Mouse (Mus musculus) hindbrain, embryonic 11.5 days (tissue): ENCODE measurements around the gene Wdr38. TPM values are rescaled to one million over a fixed set of nuclear protein-coding genes. Genes with fewer than 3 reads are reported as not detected.

Experiments
- ATAC-seq: fragments of 200-750 bp; cut with Nextera tagmentation; 2 replicates; pipeline ENCODE4 v1.8.0; 2017; ENCODE audit warnings: mild to moderate bottlenecking, moderate TSS enrichment, moderate library complexity; ENCODE audit not compliant: low FRiP score
- DNase-seq: peaks from one replicate; pipeline ENCODE4 v3.0.0-alpha.2; 2015; ENCODE audit warnings: low spot score
- H3K27ac ChIP-seq: fragments of 300-500 bp; sonication (generic); 2 replicates; pipeline ENCODE4 v1.5.1; 2014; ENCODE audit warnings: mild to moderate bottlenecking, low read depth, low read length
- H3K27me3 ChIP-seq: fragments of 300-500 bp; sonication (generic); 2 replicates; pipeline ENCODE4 v1.6.1; 2014; ENCODE audit warnings: mild to moderate bottlenecking, low read length, moderate library complexity, mixed read lengths; ENCODE audit not compliant: control insufficient read depth, insufficient read depth
- H3K36me3 ChIP-seq: fragments of 300-500 bp; sonication (generic); 2 replicates; pipeline ENCODE4 v1.6.1; 2014; ENCODE audit warnings: mild to moderate bottlenecking, low read length, moderate library complexity, mixed read lengths; ENCODE audit not compliant: control insufficient read depth, insufficient read depth
- H3K4me1 ChIP-seq: fragments of 300-500 bp; sonication (generic); replicated peaks from 2 replicates; pipeline ENCODE4 v1.6.1; 2014; ENCODE audit warnings: low read length, mixed read lengths; ENCODE audit not compliant: control insufficient read depth, insufficient read depth
- H3K4me2 ChIP-seq: fragments of 300-500 bp; sonication (generic); replicated peaks from 2 replicates; pipeline ENCODE4 v1.6.1; 2014; ENCODE audit warnings: mild to moderate bottlenecking, low read depth, low read length
- H3K4me3 ChIP-seq: fragments of 300-500 bp; sonication (generic); 2 replicates; pipeline ENCODE4 v1.5.1; 2014; ENCODE audit warnings: low read depth, low read length
- H3K9ac ChIP-seq: fragments of 300-500 bp; sonication (generic); 2 replicates; pipeline ENCODE4 v1.6.1; 2014; ENCODE audit warnings: low read depth, low read length
- H3K9me3 ChIP-seq: fragments of 300-500 bp; sonication (generic); 2 replicates; pipeline ENCODE4 v1.6.1; 2016; ENCODE audit warnings: low read length; ENCODE audit not compliant: control insufficient read depth
- WGBS: fragments of 180-500 bp; shearing (Covaris S2); extraction: QIAGEN DNeasy Blood & Tissue Kit; methylation state at CpG from one replicate; pipeline ENCODE4 v1.1.7; 2014; 5-methylcytosine and 5-hydroxymethylcytosine counted together
- polyA plus RNA-seq: library from polyadenylated mRNA; unstranded; fragments of >200 nt; fragmentation: Nextera tagmentation; extraction: Ambion mirVana; gene quantifications from 2 replicates; pipeline ENCODE4 v1.2.1, GENCODE M21; 2014

Wdr38 gene
- 1.5 and 1.8 TPM in 2 replicates for polyA plus RNA-seq

DNA sequence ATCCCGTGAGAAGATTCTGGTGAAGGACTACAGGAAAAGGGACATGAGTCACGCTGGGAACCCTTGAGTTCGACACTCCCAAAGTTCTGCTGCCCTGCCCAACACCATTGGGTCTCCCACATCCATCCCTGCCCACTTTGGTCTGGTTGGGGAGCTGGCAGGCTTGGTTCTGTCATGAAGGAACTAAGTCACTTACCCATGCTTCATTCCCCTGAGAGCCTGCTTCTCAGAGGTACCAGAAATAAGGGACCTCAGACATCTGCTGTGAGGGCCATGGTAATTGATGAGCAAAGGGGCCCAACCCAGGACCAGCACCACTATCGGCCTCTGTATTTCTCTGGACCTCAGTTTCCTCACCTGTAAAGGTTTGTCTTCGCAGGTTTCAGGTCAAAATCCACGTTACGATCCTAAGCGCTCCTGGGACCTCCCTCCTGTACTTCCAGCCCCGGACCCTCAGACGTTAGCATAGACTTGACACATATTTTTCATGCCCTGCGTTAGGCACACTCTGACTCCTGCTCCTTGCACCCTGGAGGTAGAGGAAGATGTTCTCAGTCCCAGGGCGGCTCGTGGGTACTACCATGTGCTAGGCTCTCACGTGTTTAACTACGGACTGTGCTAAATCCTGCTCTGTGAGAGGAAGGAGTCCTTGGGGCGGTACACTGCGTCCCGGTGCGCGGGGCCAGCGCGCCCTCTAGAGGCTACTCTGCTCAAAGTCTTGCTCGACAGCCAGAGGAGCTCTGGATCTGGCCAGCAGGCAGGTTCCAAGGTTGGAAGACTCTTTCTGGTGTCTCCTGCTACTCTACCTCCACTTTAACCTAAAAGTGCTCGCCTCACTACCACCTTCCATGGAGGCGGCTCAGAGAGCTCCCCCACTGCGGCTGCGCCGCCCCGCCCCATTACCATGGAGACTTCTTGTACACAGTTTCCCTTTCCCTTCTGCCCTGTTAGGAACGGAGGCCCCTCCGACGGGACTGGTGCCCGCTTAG, at the start of gene Wdr38:
Wdr38 (plus strand) TSS at position 91 of the 989 bp plus-strand sequence.
- Histone ChIP-seq H3K36me3 (peaks cover 10% of the 10 kb centered on the region; the same call in 1 of the 2 replicates), H3K4me3 (peak within 1 kb of the TSS; percentile 25), H3K27me3 (no peaks in the 10 kb centered on the region), H3K9me3 (no peaks in the 10 kb centered on the region), H3K27ac (no peak within 1 kb of the TSS), H3K4me1 (peaks cover 3% of the 10 kb centered on the region; the same call in 1 of the 2 replicates), H3K4me2 (peak within 1 kb of the TSS; percentile 38), H3K9ac (peak within 1 kb of the TSS; percentile 34; the same call in 1 of the 2 replicates)
- ATAC-seq: peak; percentile 89
- DNase-seq: peak; percentile 92
- 15% methylated on average over 33 of the region's 33 CpGs for WGBS

DNA sequence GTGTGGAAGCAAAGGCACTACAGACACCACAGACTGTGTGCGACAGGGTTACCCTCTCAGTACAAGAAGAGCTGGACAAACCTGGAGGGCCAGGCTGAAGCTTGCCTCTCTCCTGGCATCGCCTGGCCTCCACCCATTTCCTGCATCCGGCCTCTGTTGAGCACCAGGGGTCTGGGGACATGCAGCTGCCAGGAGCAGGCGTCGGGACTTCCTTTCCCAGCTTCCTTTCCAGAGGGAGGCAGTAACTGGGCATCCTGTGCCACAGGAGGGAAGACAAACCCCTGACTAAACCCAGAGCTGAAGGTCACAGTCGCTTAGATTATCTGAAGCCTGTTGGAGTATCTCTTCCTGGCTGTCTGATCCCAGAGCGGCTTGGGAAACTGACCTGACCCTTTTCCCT, 49.7 kb upstream of the Wdr38 start:
- DNase-seq (no peak), ATAC-seq (no peak)
- no peak overlapping the region for H3K4me2 ChIP-seq
- no peaks in the 10 kb centered on the region for H3K27me3 ChIP-seq
- no peak overlapping the region for H3K9ac ChIP-seq
- H3K4me1 ChIP-seq: no peaks in the 10 kb centered on the region
- 71% methylated on average over 7 of the region's 7 CpGs for WGBS
- H3K36me3 ChIP-seq: no peaks in the 10 kb centered on the region
- H3K9me3 ChIP-seq: no peaks in the 10 kb centered on the region
- H3K4me3 ChIP-seq: no peak overlapping the region
- no peak overlapping the region for H3K27ac ChIP-seq

DNA sequence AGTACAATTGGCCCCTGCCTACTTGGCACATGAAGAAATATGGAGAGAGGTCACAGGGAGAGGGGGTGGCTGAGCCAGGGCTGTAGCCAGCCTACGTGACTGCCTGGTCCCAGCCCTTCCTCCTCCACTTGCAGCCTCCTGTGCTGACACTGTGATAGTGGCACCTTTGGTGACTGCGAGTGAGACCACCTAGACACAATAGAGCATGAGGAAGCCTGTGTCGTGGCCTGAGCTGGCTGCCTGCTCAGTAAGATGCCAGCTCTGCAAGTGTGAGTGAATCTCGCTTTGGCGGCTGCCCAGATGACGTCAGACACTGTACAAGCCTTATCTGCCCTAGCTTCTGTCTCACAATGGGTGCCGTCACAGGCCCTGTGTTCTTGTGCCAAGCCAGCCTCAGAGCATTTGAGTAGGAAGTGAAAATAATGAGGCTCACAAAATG, 47.0 kb upstream of the Wdr38 start:
- Histone ChIP-seq H3K4me3 (no peak overlapping the region), H3K27ac (no peak overlapping the region), H3K36me3 (no peaks in the 10 kb centered on the region), H3K4me1 (no peaks in the 10 kb centered on the region), H3K9ac (no peak overlapping the region), H3K27me3 (no peaks in the 10 kb centered on the region), H3K4me2 (no peak overlapping the region), H3K9me3 (no peaks in the 10 kb centered on the region)
- 86% methylated on average over 7 of the region's 7 CpGs for WGBS
- ATAC-seq: no peak
- no peak for DNase-seq

GRCm38 (mm10) chr2:38953152-38953883, 44.0 kb upstream of the Wdr38 start:
- H3K9me3 ChIP-seq: no peaks in the 10 kb centered on the region
- H3K36me3 ChIP-seq: no peaks in the 10 kb centered on the region
- H3K4me3 ChIP-seq: no peak overlapping the region
- ATAC-seq (no peak), DNase-seq (no peak)
- no peaks in the 10 kb centered on the region for H3K4me1 ChIP-seq
- no peaks in the 10 kb centered on the region for H3K27me3 ChIP-seq
- no peak overlapping the region for H3K9ac ChIP-seq
- no peak overlapping the region for H3K27ac ChIP-seq
- no peak overlapping the region for H3K4me2 ChIP-seq
- 81% methylated on average over 5 of the region's 5 CpGs for WGBS

DNA sequence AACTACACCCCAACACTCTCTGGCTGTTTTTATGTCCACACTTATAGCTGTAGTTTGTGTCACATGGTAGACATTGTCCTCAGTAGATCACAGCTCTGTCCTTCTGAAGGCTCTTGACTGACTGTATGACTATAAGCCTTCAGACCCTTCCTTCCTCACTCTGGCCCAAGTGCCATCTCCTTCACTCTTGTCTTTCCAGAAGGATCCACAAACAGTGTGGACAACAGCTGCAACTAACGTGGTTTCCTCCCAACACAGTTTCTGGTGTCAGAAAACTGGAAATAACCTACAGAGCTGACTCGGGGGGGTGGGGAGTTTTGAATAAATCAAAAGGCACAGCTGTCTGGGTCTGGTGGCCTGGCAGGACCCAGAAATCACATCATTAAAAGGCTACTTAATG, 41.2 kb upstream of the Wdr38 start:
- Histone ChIP-seq H3K9ac (no peak overlapping the region), H3K4me2 (no peak overlapping the region), H3K9me3 (no peaks in the 10 kb centered on the region), H3K27me3 (no peaks in the 10 kb centered on the region), H3K4me3 (no peak overlapping the region), H3K4me1 (no peaks in the 10 kb centered on the region), H3K36me3 (no peaks in the 10 kb centered on the region), H3K27ac (no peak overlapping the region)
- DNase-seq: no peak
- 82% methylated on average over 2 of the region's 2 CpGs for WGBS
- ATAC-seq: no peak

DNA sequence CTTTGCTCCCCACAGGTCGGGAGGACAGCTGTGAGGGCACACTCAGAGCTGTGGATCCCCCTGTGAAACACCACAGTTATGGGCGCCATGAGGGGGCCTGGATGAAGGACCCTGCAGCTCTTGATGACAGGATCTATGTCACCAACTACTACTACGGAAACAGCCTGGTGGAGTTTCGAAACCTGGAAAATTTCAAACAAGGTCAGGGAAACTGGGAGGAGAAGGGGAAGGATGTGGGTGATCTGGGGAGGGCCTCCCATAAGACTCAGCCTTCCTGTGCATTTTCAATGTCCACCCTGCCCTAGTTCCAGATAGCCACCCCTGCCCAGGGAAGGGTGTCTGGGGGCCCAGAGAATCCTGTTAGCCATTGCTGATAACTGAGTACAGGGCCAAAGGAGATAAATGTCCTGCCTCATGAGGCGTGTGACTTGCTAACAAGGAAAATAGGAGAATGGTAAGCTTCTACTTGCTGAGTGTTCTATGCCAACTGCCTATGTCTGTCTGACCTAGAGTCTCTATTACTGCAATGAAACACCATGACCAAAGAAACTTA, 39.5 kb upstream of the Wdr38 start:
- ATAC-seq (no peak), DNase-seq (no peak)
- Histone ChIP-seq H3K36me3 (no peaks in the 10 kb centered on the region), H3K4me1 (no peaks in the 10 kb centered on the region), H3K9ac (no peak overlapping the region), H3K27ac (no peak overlapping the region), H3K9me3 (no peaks in the 10 kb centered on the region), H3K4me2 (no peak overlapping the region), H3K4me3 (no peak overlapping the region), H3K27me3 (no peaks in the 10 kb centered on the region)
- 84% methylated on average over 5 of the region's 5 CpGs for WGBS

DNA sequence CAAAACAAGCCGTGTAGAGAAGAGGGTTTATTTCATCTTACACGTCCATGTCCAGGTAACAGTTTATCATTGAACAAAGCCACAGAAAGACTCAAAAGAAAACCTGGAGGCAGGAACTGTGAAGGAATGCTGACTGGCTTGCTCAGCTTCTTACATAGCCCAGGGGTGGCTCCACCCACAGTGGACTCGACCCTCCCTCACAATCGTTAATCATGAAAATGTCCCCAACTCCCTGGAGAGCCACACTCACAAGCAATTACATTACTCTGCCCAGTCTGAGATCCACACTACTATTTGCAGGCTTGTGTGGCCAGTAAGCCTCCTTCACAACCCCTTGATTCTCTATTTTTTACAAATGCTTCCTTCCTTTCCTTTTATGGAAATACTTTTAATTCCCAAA, 33.1 kb upstream of the Wdr38 start:
- H3K27ac ChIP-seq: no peak overlapping the region
- no peaks in the 10 kb centered on the region for H3K4me1 ChIP-seq
- ATAC-seq (no peak), DNase-seq (peak; percentile 53)
- no peak overlapping the region for H3K4me2 ChIP-seq
- no peak overlapping the region for H3K9ac ChIP-seq
- H3K27me3 ChIP-seq: no peaks in the 10 kb centered on the region
- no peak overlapping the region for H3K4me3 ChIP-seq
- 48% methylated on average over 4 of the region's 4 CpGs for WGBS
- H3K9me3 ChIP-seq: no peaks in the 10 kb centered on the region
- no peaks in the 10 kb centered on the region for H3K36me3 ChIP-seq

GRCm38 (mm10) chr2:38969650-38970049, 27.6 kb upstream of the Wdr38 start:
- H3K9me3 ChIP-seq: no peaks in the 10 kb centered on the region
- no peaks in the 10 kb centered on the region for H3K27me3 ChIP-seq
- H3K36me3 ChIP-seq: no peaks in the 10 kb centered on the region
- WGBS: 100% methylated on average over 2 of the region's 2 CpGs
- DNase-seq (no peak), ATAC-seq (no peak)
- no peak overlapping the region for H3K4me2 ChIP-seq
- H3K9ac ChIP-seq: no peak overlapping the region
- no peak overlapping the region for H3K27ac ChIP-seq
- H3K4me1 ChIP-seq: no peaks in the 10 kb centered on the region
- H3K4me3 ChIP-seq: no peak overlapping the region
